Mouse (Mus musculus) bone marrow macrophage, adult 2 months (primary cell): ENCODE measurements around the gene Vav2. TPM values are rescaled to one million over a fixed set of nuclear protein-coding genes. Genes with fewer than 3 reads are reported as not detected.

Source experiments
- H3K27ac ChIP-seq: 2 replicates; pipeline ENCODE4 v1.5.1; 2012; ENCODE audit warnings: low read depth, low read length; ENCODE audit not compliant: insufficient read depth
- H3K4me1 ChIP-seq: 2 replicates; pipeline ENCODE4 v1.6.1; 2012; ENCODE audit warnings: low read length; ENCODE audit not compliant: control insufficient read depth, insufficient read depth
- H3K4me3 ChIP-seq: 2 replicates; pipeline ENCODE4 v1.5.1; 2012; ENCODE audit warnings: mild to moderate bottlenecking, low read length, moderate library complexity; ENCODE audit not compliant: insufficient read depth
- CTCF ChIP-seq: IDR thresholded peaks from 2 replicates; pipeline ENCODE4 v1.5.1; 2012; ENCODE audit warnings: low read depth, mild to moderate bottlenecking, low read length, moderate library complexity
- POLR2A ChIP-seq: IDR thresholded peaks from 2 replicates; pipeline ENCODE4 v1.6.1; 2012; ENCODE audit warnings: mild to moderate bottlenecking, low read depth, low read length, borderline replicate concordance
- polyA plus RNA-seq: library from polyadenylated mRNA; stranded (reverse); fragments of >200 nt; gene quantifications from 2 replicates; pipeline ENCODE4 v1.2.4, GENCODE M21; 2012; ENCODE audit not compliant: missing spikeins, insufficient read depth, insufficient read length

The Vav2 gene
- polyA plus RNA-seq, 1 experiment: 16.3 TPM

DNA sequence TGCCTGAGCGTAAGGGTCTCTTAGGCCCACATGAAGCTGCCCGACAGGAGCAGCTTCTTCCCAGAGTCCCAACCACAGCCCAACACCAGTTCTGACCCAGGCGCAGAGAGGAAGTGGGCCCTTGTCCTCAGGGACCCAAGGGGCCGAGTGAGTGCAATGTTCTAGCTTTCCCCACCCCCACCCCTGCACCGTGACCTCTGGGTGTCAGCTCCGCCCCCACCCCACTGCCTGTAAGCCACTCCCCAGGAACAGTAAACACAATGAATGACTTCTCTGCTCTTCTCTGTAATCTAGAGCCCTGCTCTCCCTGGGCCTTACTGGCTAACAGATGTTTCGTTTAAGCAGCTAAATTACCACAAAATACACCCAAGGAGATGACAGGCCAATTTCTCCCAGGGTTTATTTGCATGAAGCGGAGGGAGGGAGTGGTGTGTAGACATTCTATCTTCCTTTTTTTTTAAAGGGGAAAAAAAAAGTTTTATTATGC is 15.1 kb downstream of the Vav2 start:
- H3K4me3 ChIP-seq: no peak overlapping the region
- peaks cover 55% of the 10 kb centered on the region for H3K4me1 ChIP-seq
- peak overlapping the region; percentile 58 for H3K27ac ChIP-seq
- TF ChIP-seq CTCF (no peak), POLR2A (no peak)

DNA sequence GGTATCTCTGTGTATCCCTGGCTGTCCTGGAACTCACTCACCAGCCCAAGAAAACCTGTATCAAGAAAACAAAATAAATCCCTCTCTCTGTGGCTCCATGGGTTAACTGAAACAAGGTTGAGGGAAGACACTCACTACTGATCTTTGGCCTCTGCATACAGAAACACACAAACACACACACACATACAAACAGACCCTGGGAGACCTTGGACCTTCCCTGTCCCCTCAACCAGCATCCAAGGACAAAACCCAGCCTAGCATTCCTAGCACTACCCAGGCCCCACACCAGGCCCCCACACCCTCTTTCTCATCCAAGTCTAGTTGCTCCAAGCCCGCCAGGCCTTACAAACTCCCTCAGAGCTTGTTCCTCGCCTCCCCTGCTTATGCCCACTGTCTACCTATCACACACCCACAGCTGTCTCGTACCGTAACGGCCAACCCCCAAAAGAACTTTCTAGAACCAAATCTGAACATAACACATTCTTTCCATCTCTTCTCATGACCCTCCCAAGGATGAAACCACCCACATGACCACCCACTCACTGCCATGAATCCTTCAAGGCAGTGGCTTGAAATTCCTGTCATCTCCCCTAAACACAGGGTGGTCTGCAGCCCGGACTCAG is 16.2 kb downstream of the Vav2 start:
- peaks cover 49% of the 10 kb centered on the region for H3K4me1 ChIP-seq
- no peak overlapping the region for H3K27ac ChIP-seq
- H3K4me3 ChIP-seq: no peak overlapping the region

DNA sequence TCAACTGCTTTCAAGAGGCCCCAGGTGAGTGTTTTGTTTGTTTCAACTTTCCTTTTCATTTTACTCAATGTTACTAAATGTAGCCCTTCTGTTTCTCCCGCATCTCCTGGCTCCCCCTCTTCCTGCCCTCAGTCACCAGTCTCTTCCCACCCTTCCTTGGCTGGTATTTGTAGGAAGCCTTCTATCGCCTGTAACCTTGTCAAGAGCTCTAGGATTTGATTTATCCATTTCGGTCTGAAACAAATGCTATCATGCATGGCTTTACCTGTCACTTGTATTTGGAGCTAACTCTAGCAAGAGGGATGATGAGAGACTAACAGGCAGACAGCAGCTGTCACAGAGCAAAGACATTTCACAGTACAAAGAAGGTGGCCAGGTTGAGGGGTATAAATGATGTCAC is 18.6 kb downstream of the Vav2 start:
- H3K4me1 ChIP-seq: peaks cover 46% of the 10 kb centered on the region
- TF ChIP-seq POLR2A: no peak
- no peak for TF ChIP-seq CTCF
- H3K27ac ChIP-seq: no peak overlapping the region
- no peak overlapping the region for H3K4me3 ChIP-seq

More for the DNA sequence above, 16.2 kb downstream of the Vav2 start:
- TF ChIP-seq POLR2A (no peak), CTCF (no peak)

DNA sequence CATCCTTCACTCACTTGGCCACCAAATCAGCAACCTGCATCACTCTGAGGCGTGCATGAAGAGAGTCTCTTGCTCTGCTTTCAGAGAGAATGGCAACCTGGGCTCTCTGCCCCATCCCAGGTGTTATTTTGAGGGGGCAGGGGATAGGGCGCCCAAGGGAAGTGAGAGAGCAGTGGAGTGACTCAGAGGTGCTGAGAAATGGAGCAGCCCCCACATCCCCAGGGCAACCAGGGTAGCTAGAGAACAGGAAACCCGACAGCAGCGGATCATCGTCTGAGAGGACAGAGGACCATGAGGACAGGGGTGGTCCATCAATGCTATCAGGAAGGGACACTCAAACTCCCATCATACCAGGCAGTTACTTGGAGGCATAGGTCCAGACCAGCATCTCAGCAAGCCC is 19.9 kb downstream of the Vav2 start:
- no peak overlapping the region for H3K27ac ChIP-seq
- peaks cover 38% of the 10 kb centered on the region for H3K4me1 ChIP-seq
- no peak overlapping the region for H3K4me3 ChIP-seq
- TF ChIP-seq CTCF (no peak), POLR2A (no peak)

DNA sequence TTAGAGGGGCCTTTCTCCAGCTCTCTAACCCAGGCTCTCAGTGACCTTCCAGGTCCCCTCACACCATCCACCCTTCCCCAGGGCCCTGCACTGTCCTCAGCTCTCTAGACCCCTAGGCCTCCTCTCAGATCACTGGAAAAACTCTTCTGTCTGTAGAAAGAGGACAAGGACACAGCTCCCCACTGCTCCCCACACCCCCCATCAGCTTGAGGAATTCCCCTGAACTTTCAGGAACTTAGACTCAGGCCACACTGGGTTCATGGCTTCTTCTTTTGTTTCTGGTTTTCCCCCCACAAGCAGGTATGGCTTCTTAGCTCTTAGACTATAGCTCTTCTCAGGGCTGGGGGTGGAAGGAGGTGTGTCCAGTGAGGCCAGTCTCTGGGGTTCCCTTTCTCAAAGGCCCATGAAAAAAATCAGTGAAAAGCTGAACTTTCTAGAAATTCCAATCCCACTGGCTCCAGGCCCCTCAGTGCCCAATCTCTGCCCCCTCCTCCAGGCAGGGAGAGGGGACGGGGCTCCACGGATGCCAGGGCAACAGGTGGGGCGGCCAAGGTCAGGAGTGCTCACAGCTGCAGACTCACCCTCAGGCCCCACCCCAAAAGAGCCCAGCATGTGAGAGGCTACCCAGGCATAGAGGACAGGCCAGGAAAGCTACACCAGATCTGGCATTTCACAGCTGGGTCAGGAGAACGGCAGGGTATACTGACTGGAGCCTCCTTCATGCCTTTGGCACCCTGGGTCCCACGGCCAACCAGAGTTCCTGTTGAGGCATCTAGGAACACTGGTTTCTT is 21.5 kb downstream of the Vav2 start:
- peaks cover 35% of the 10 kb centered on the region for H3K4me1 ChIP-seq
- peak overlapping the region; percentile 59 for H3K27ac ChIP-seq

DNA sequence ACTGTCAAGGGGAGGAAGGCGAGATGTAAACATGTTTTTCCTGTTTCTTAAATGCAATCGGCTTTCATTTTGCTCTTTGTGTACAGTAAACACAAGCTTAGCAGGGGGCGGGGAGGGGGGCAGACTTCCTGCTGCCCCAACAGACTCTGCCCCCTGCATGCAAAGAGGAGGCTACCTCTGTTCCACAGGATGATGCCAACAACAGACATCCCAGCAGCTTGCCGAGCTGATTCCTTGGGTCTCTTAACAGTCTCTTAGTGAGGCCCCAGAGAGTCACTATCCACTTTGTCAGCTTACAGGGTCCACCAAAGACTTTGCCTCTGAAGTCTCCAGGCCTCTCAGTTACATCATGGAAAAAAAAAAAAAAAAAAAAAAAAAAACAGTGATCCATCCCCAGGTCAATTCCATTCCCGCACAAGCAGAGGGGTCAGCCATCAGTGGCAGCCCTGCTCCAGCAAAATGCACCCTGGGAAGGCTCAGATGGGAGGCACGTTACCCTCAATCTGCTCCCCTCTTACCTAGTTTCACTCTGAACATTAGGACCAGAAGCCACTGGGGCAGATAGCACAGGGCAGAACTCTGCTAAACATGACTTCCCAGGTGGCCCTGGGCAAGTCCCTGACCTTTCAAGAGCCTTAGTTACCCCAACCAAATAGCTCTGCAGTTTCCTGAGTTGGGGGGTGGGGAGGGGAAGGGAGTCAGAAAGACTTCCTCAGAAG is 22.3 kb downstream of the Vav2 start:
- H3K4me1 ChIP-seq: peaks cover 37% of the 10 kb centered on the region
- no peak overlapping the region for H3K4me3 ChIP-seq

More for the DNA sequence above, 21.5 kb downstream of the Vav2 start:
- H3K4me3 ChIP-seq: no peak overlapping the region
- no peak for TF ChIP-seq POLR2A
- no peak for TF ChIP-seq CTCF

DNA sequence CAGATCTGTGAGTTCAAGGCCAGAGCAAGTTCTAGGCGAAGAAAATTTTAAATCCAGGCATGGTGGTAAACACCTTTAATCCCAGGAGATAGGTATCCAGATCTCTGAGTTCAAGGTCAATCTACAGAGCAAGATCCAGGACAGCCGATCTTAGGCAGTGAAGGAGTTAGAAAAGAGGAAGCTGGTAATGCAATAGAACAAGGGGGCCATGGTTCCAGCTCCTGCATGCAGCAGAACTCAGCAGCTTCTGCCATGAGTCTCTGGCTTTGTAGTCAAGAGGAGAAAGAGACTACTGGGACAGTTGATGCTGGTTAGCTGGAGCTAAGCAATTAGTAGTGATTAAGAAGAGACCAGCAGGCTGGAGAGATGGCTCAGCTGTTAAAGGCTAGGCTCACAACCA is 25.3 kb downstream of the Vav2 start:
- Histone ChIP-seq H3K4me1 (peaks cover 37% of the 10 kb centered on the region), H3K4me3 (no peak overlapping the region), H3K27ac (no peak overlapping the region)
- TF ChIP-seq CTCF: no peak
- TF ChIP-seq POLR2A: no peak

More for the DNA sequence above, 22.3 kb downstream of the Vav2 start:
- TF ChIP-seq POLR2A (no peak), CTCF (no peak)
- H3K27ac ChIP-seq: peak overlapping the region; percentile 59

DNA sequence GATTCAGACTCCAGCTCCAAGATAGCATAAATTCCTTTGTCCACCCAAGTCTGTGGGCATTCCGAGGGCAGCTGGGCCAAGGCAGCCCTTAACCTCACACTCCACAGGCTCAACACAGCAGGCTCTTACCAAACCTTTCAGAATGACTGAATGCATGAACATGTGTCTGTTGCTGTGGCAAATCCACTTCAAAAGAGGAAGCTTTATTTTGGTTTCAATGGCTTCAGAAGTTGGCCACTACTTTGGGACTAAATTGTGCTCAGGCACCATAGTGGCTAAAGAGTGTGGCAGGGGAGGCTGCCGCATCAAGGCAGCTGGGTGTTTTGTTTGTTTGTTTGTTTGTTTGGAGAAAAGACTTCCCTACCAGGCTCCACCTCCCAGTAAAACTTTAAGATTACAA is 26.8 kb downstream of the Vav2 start:
- Histone ChIP-seq H3K27ac (no peak overlapping the region), H3K4me1 (peaks cover 27% of the 10 kb centered on the region), H3K4me3 (no peak overlapping the region)
- TF ChIP-seq CTCF: no peak
- TF ChIP-seq POLR2A: no peak

DNA sequence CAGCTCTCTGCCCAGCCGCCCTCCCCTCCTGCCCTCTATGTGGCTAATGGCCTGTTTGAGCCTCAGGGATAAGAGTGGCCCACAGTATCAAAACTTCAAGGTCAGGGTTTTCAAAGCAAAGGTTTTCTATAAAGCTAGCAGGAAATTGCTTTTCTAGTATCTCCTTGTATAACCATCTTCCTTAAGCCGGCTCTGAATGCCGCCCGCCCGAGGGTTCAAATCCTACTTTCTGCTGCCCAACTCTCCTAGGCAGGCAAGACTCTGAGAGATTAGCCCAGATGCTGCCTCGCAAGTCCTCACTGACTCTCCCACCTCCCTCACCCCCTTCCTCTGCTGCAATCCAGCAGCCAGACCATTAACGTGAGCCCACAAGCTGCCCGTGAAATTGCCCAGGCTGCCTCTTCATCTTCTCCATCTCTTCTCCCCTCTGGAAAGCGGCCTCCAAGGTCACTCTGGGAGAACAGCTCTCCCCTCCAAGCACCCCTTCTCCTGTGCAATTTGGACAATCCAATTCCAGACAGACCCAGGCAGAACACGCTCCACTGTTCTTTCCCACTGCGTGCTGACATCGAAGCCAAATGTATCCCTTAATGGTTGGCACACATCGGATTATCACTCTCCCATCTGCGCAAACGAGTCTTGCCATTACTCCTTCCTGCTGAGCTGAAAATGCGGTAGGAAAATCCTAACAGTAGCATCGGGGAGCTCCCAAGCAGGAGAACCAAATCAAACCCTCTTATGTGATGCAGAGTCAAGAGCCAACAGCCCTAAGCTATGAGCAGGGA is 30.0 kb downstream of the Vav2 start:
- no peak overlapping the region for H3K27ac ChIP-seq
- no peak overlapping the region for H3K4me3 ChIP-seq
- H3K4me1 ChIP-seq: peaks cover 11% of the 10 kb centered on the region
- TF ChIP-seq CTCF (no peak), POLR2A (no peak)
